Mouse (Mus musculus) bone marrow macrophage, adult 2 months (primary cell): ENCODE results near the gene Htra2. TPM values are rescaled to one million over a fixed set of nuclear protein-coding genes. Genes with fewer than 3 reads are reported as not detected.

Experiments
- H3K27ac ChIP-seq: 2 replicates; pipeline ENCODE4 v1.5.1; 2012; ENCODE audit warnings: low read depth, low read length; ENCODE audit not compliant: insufficient read depth
- H3K4me1 ChIP-seq: 2 replicates; pipeline ENCODE4 v1.6.1; 2012; ENCODE audit warnings: low read length; ENCODE audit not compliant: control insufficient read depth, insufficient read depth
- H3K4me3 ChIP-seq: 2 replicates; pipeline ENCODE4 v1.5.1; 2012; ENCODE audit warnings: mild to moderate bottlenecking, low read length, moderate library complexity; ENCODE audit not compliant: insufficient read depth
- CTCF ChIP-seq: IDR thresholded peaks from 2 replicates; pipeline ENCODE4 v1.5.1; 2012; ENCODE audit warnings: low read depth, mild to moderate bottlenecking, low read length, moderate library complexity
- POLR2A ChIP-seq: IDR thresholded peaks from 2 replicates; pipeline ENCODE4 v1.6.1; 2012; ENCODE audit warnings: mild to moderate bottlenecking, low read depth, low read length, borderline replicate concordance
- polyA plus RNA-seq: library from polyadenylated mRNA; stranded (reverse); fragments of >200 nt; gene quantifications from 2 replicates; pipeline ENCODE4 v1.2.4, GENCODE M21; 2012; ENCODE audit not compliant: missing spikeins, insufficient read depth, insufficient read length

Gene Htra2
- 90.8 and 108 TPM in 2 replicates for polyA plus RNA-seq

GRCm38 (mm10) chr6:83054871-83055431 lies at the start of gene Htra2:
Gene Htra2 (minus strand): TSS chr6:83055273.
- Histone ChIP-seq H3K4me3 (peak within 1 kb of the TSS; percentile 86), H3K4me1 (0 out of 2 replicates have a peak, but pooled peaks cover 5% of the 10 kb centered on the region), H3K27ac (peak within 1 kb of the TSS; percentile 69)
- TF ChIP-seq CTCF: peak; percentile 40
- no peak for TF ChIP-seq POLR2A

GRCm38 (mm10) chr6:83104158-83104557 lies 49.1 kb upstream of the Htra2 start:
- H3K4me1 ChIP-seq: peaks cover 13% of the 10 kb centered on the region
- H3K27ac ChIP-seq: no peak overlapping the region
- H3K4me3 ChIP-seq: no peak overlapping the region
- TF ChIP-seq POLR2A: no peak
- TF ChIP-seq CTCF: no peak

DNA sequence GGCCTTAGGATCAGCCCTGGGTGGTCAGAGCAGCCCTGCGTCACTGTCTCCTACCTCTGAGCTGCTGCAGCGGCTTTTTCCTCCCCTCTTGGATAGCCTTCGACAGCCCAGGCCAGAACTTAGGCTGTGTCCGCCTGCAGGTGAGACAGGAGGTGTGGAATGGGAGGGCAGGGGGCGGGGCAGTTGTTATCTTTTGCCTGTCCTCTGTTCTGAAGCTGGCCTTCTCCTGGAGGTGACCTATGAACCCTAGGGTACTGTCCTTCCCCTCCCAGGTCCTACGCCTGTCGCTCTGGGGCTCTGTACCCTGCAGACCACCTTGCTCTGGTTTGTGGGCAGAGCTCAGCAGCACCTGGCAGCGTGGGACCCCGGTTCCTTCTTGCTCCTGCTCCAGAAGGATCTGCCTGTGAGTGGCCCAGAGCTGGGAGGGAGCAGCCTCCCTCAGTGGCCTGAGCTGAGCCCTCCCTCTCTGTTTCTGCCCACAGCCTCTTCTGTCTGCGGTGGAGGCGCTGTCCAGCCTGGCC lies 48.1 kb upstream of the Htra2 start:
- TF ChIP-seq CTCF: no peak
- no peak for TF ChIP-seq POLR2A
- Histone ChIP-seq H3K4me3 (no peak overlapping the region), H3K4me1 (peaks cover 13% of the 10 kb centered on the region), H3K27ac (no peak overlapping the region)

- Histone ChIP-seq H3K4me3 (peak overlapping the region; percentile 87), H3K27ac (peak overlapping the region; percentile 76), H3K4me1 (peaks cover 10% of the 10 kb centered on the region)
- no peak for TF ChIP-seq CTCF
- TF ChIP-seq POLR2A: no peak
Observed at GRCm38 (mm10) chr6:83101688-83102556, 46.8 kb upstream of the Htra2 start.

DNA sequence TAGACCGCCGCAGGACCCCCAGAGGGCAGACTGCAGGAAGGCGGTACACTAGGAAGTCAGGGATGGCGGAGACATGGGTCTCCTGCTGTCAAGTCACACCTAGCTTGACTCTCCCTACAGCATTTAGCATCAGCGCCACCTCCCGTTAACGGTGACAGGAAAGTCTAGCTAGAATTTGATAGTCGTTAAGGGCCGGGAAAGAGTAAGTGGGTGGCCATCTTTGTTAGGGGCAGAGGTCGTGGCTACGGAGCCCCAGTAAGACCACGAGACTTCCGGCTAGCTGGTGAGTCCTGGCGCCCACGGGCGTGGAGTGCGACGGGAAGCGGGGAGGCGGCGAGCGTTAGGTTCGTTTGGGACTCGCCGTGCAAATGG lies 46.2 kb upstream of the Htra2 start, which contains the start of the genes Ccdc142 and Gm42688:
TSS of gene Ccdc142 (plus strand) at position 286 of the 372 bp plus-strand sequence.
TSS of gene Gm42688 (plus strand) at position 302 of the 372 bp plus-strand sequence.
- TF ChIP-seq CTCF: peak; percentile 64
- no peak for TF ChIP-seq POLR2A
- Histone ChIP-seq H3K4me1 (peaks cover 10% of the 10 kb centered on the region), H3K4me3 (peak within 1 kb of the TSS; percentile 87), H3K27ac (peak within 1 kb of the TSS; percentile 76)

DNA sequence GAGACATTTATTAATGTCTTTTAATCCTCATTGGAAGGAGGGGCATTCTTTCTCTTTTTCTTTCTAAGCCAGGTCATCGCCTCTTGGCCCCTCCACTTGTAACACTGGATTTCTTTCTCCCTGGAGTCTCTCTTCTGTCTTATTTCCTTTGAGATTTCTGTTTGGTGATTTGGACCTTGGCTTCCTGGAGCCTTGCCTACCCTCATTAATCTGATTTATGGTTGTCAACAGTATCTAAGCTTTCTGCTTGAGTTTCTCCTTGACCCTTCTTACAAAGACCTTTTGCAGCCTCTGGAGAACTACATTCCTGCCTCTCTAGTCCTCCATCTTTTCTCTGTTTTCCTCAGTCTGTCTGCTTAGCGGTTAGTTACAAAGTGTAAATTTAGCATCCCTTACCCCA lies 43.3 kb upstream of the Htra2 start:
- Histone ChIP-seq H3K4me3 (no peak overlapping the region), H3K4me1 (peaks cover 10% of the 10 kb centered on the region)
- TF ChIP-seq POLR2A (no peak), CTCF (no peak)

DNA sequence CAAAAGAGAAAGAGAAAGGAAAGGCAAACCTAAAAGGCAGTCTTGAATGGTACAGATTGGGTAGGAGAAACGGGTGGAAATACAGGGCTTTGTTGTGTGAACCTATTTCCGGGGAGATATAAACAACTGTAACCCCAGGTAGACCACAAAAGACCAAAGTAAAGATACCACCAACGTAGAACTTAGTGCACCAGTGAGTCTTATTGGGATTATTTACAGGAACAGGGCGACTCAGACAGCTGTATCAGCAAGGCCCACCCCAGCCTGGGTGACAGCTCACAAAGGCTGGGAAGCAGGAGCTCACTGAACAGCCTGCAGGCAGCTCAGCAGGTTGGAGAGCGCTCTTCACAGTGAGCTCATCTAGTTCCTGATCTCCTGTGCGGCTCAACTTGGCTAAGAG lies 40.9 kb upstream of the Htra2 start:
- Histone ChIP-seq H3K4me3 (no peak overlapping the region), H3K27ac (no peak overlapping the region), H3K4me1 (peaks cover 11% of the 10 kb centered on the region)
- TF ChIP-seq POLR2A: no peak
- no peak for TF ChIP-seq CTCF

More for the DNA sequence above, 43.3 kb upstream of the Htra2 start:
- H3K27ac ChIP-seq: no peak overlapping the region

DNA sequence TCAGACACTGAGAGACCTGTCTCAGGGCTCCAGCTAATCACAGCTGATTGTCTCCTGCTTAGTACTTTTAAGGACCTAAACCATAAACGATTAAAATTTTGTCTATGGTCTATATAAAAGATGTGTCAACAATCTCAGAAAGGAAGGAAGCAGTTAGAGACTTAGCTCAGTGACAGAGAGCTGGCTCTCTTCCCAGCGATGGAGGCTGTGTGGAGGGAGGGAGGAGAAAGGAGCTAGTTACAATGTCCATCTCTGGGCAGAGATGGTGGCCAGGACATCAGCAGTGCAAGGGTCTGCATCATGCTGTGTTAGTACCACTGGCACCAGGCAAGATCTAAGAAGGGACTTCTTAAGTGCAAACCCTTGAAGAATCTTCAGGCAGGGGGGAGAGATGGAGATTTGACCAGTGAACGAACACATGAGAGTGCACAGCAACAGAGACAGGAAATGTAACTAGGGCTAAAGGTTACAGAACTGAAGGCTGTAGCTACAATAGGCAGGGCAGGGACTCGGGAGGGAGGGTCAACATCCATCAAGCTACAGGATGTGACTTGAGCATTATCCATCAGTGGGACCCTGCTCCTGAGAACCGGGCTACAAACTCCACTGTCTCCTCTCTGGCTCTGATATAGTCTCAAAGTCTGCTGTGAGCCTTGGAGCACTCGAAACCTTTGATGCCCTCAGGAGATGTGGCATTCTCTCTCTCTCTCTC lies 37.5 kb upstream of the Htra2 start:
- TF ChIP-seq CTCF (no peak), POLR2A (no peak)
- Histone ChIP-seq H3K4me3 (no peak overlapping the region), H3K27ac (no peak overlapping the region), H3K4me1 (peaks cover 9% of the 10 kb centered on the region)

- H3K4me3 ChIP-seq: no peak overlapping the region
- no peak overlapping the region for H3K27ac ChIP-seq
- TF ChIP-seq POLR2A (no peak), CTCF (no peak)
- H3K4me1 ChIP-seq: peaks cover 11% of the 10 kb centered on the region
Observed at GRCm38 (mm10) chr6:83087926-83088260, 32.8 kb upstream of the Htra2 start.
